In the genomic region with DNA sequence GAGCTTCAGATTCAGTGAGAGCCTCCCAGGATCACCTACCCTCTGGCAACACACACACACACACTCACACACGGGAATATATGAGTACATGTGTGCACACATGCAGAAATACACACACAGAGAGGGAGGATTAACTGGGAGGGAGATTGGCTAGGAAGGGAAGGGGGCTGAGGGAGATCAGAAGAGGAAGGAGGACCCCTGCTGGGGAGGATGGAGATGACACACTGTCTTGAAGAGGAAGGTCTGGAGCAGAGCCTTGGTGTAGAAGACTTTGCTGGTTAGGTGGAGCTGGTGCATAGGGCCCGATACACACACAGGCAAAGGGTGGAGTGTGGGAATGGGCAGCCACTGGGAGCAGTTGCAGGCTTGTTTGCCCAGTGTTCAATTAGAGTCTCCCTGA, we compare ENCODE assay signal across 8 mouse cellular contexts. TPM values are rescaled to one million over a fixed set of nuclear protein-coding genes. Genes with fewer than 3 reads are reported as not detected.
A peak's percentile ranks its signal among the peaks of the same experiment; 100 is the strongest.
DNase-seq lines count a peak whose midpoint lies in the region; ATAC-seq and TF ChIP-seq lines count a peak whose summit lies in the region.

No protein-coding gene starts in this region.

- intact Hi-C loops in left cerebral cortex, postnatal 36 days (cut with DNase I) = loop anchor here (5.0 kb wide), 1 partner anchor 346 kb away; no protein-coding TSS in a partner anchor

- DNase-seq in hindbrain, embryonic 11.5 days (ENCODE audit: low spot score) = peak; percentile 62
- peak; percentile 52 for DNase-seq in MN1 (ENCODE audit: low spot score)
- peak; percentile 69 to 74 for DNase-seq in cerebellum, postnatal 10 days
- DNase-seq in hindbrain, embryonic 14.5 days (ENCODE audit: low spot score) = peak; percentile 48
- peak; percentile 65 to 67 for DNase-seq in left cerebral cortex, postnatal 36 days (ENCODE audit: low spot score in 2 of 2)

- ATAC-seq in hindbrain, embryonic 11.5 days (ENCODE audit: low FRiP score) = no peak
- ATAC-seq in hindbrain, embryonic 12.5 days (ENCODE audit: low FRiP score) = no peak
- no peak for ATAC-seq in hindbrain, embryonic 14.5 days (ENCODE audit: low FRiP score)
- ATAC-seq in monocyte, adult 5-6 weeks (replicated peaks; ENCODE audit: insufficient number of reproducible peaks, low FRiP score, low TSS enrichment, poor library complexity, severe bottlenecking) = no peak

- no peak for TF ChIP-seq POLR2A in small intestine, adult 2 months (IDR thresholded peaks at IDR 0.05; ENCODE audit: low read depth, low read length)

- no peaks in the 10 kb centered on the region for H3K9me3 ChIP-seq in hindbrain, embryonic 11.5 days (ENCODE audit: control insufficient read depth, low read length)
- H3K9me3 ChIP-seq in hindbrain, embryonic 12.5 days (replicated peaks) = no peaks in the 10 kb centered on the region
- no peaks in the 10 kb centered on the region for H3K9me3 ChIP-seq in hindbrain, embryonic 14.5 days (ENCODE audit: control insufficient read depth, low read length)

- TF ChIP-seq CTCF in small intestine, adult 2 months (IDR thresholded peaks at IDR 0.05; ENCODE audit: extremely low read depth, insufficient read length, insufficient replicate concordance, low read depth, low read length) = peak; percentile 30; the same call in 1 of the 2 replicates

- WGBS in hindbrain, embryonic 11.5 days = 70% methylated on average over 2 of the region's 2 CpGs
- 65% methylated on average over 2 of the region's 2 CpGs for WGBS in hindbrain, embryonic 12.5 days
- WGBS in hindbrain, embryonic 14.5 days = 80% methylated on average over 2 of the region's 2 CpGs
- 53% methylated on average over 2 of the region's 2 CpGs for WGBS in small intestine, adult 2 months

- H3K9ac ChIP-seq in hindbrain, embryonic 11.5 days (ENCODE audit: low read depth, low read length) = no peak overlapping the region
- no peak overlapping the region for H3K9ac ChIP-seq in hindbrain, embryonic 12.5 days
- no peak overlapping the region for H3K9ac ChIP-seq in hindbrain, embryonic 14.5 days

- no peaks in the 10 kb centered on the region for H3K4me1 ChIP-seq in hindbrain, embryonic 11.5 days (replicated peaks; ENCODE audit: control insufficient read depth, insufficient read depth, low read length)
- H3K4me1 ChIP-seq in hindbrain, embryonic 12.5 days = no peaks in the 10 kb centered on the region
- H3K4me1 ChIP-seq in hindbrain, embryonic 14.5 days (replicated peaks; ENCODE audit: control insufficient read depth, insufficient read depth, low read length) = no peaks in the 10 kb centered on the region
- peaks cover 9% of the 10 kb centered on the region; the same call in 1 of the 2 replicates for H3K4me1 ChIP-seq in small intestine, adult 2 months (ENCODE audit: control insufficient read depth, insufficient read depth, insufficient read length, low read length)

- H3K27me3 ChIP-seq in hindbrain, embryonic 11.5 days (ENCODE audit: control insufficient read depth, insufficient read depth, low read length) = no peaks in the 10 kb centered on the region
- 0 out of 2 replicates have a peak, but pooled peaks cover 3% of the 10 kb centered on the region for H3K27me3 ChIP-seq in hindbrain, embryonic 12.5 days
- no peaks in the 10 kb centered on the region for H3K27me3 ChIP-seq in hindbrain, embryonic 14.5 days (ENCODE audit: control insufficient read depth, insufficient read depth, low read length)
- no peaks in the 10 kb centered on the region; the same call in 1 of the 2 replicates for H3K27me3 ChIP-seq in small intestine, adult 2 months (ENCODE audit: control insufficient read depth, insufficient read depth, low read length)

- H3K36me3 ChIP-seq in hindbrain, embryonic 11.5 days (ENCODE audit: control insufficient read depth, insufficient read depth, low read length) = no peaks in the 10 kb centered on the region
- H3K36me3 ChIP-seq in hindbrain, embryonic 12.5 days = no peaks in the 10 kb centered on the region
- H3K36me3 ChIP-seq in hindbrain, embryonic 14.5 days (replicated peaks; ENCODE audit: control insufficient read depth, insufficient read depth) = no peaks in the 10 kb centered on the region
- H3K36me3 ChIP-seq in small intestine, adult 2 months (ENCODE audit: control insufficient read depth, insufficient read depth, low read length) = no peaks in the 10 kb centered on the region

- no peak overlapping the region for H3K4me2 ChIP-seq in hindbrain, embryonic 11.5 days (replicated peaks; ENCODE audit: low read depth, low read length)
- no peak overlapping the region for H3K4me2 ChIP-seq in hindbrain, embryonic 12.5 days (replicated peaks)
- no peak overlapping the region for H3K4me2 ChIP-seq in hindbrain, embryonic 14.5 days (replicated peaks)

- no peak overlapping the region for H3K4me3 ChIP-seq in hindbrain, embryonic 11.5 days (ENCODE audit: low read depth, low read length)
- no peak overlapping the region for H3K4me3 ChIP-seq in hindbrain, embryonic 12.5 days
- H3K4me3 ChIP-seq in hindbrain, embryonic 14.5 days (replicated peaks; ENCODE audit: low read length) = no peak overlapping the region
- no peak overlapping the region for H3K4me3 ChIP-seq in small intestine, adult 2 months (ENCODE audit: low read depth, low read length)

- H3K27ac ChIP-seq in hindbrain, embryonic 11.5 days (ENCODE audit: low read depth, low read length) = no peak overlapping the region
- H3K27ac ChIP-seq in hindbrain, embryonic 12.5 days = no peak overlapping the region
- no peak overlapping the region for H3K27ac ChIP-seq in hindbrain, embryonic 14.5 days
- H3K27ac ChIP-seq in small intestine, adult 2 months (ENCODE audit: insufficient read depth, low read depth, low read length) = no peak overlapping the region

RNA-seq across cellular contexts. Expression of gene Pla2g2d, which starts 17.7 kb away (rescaled TPM):
- polyA plus RNA-seq in hindbrain, embryonic 11.5 days (2014; fragmentation: Nextera tagmentation; extraction: Ambion mirVana) = 0.84 and 1.5 TPM in 2 replicates
- polyA plus RNA-seq in hindbrain, embryonic 12.5 days (2016; fragmentation: Nextera tagmentation; extraction: Ambion mirVana) = 0.61 and 0.91 TPM in 2 replicates
- 0.62 and 0.74 TPM in 2 replicates for polyA plus RNA-seq in hindbrain, embryonic 14.5 days (2014; fragmentation: Nextera tagmentation; extraction: Ambion mirVana)
- under 1 TPM; 0.52 to 0.68 TPM for total RNA-seq in left cerebral cortex, postnatal 36 days (2021)
- 6.5 and 7.8 TPM in 2 replicates for polyA plus RNA-seq in small intestine, adult 2 months (2012; rRNA removed)
- not detected in 3 replicates for total RNA-seq in monocyte, adult 5-6 weeks (2017)

RNA-seq across cellular contexts. Expression of gene Pla2g2f, which starts 35.9 kb away (rescaled TPM):
- 0.12 TPM in 1 of 2 replicates, not detected in the other for polyA plus RNA-seq in hindbrain, embryonic 11.5 days (2014; fragmentation: Nextera tagmentation; extraction: Ambion mirVana)
- 0.14 TPM in 1 of 2 replicates, not detected in the other for polyA plus RNA-seq in hindbrain, embryonic 12.5 days (2016; fragmentation: Nextera tagmentation; extraction: Ambion mirVana)
- polyA plus RNA-seq in hindbrain, embryonic 14.5 days (2014; fragmentation: Nextera tagmentation; extraction: Ambion mirVana) = not detected in 2 replicates
- total RNA-seq in left cerebral cortex, postnatal 36 days (2021) = not detected
- polyA plus RNA-seq in small intestine, adult 2 months (2012; rRNA removed) = 4.4 and 14.5 TPM in 2 replicates
- total RNA-seq in monocyte, adult 5-6 weeks (2017) = not detected in 3 replicates

RNA-seq across cellular contexts. Expression of gene Ubxn10, which starts 56.3 kb away (rescaled TPM):
- 2.8 and 4.3 TPM in 2 replicates for polyA plus RNA-seq in hindbrain, embryonic 11.5 days (2014; fragmentation: Nextera tagmentation; extraction: Ambion mirVana)
- 3.8 and 4.5 TPM in 2 replicates for polyA plus RNA-seq in hindbrain, embryonic 12.5 days (2016; fragmentation: Nextera tagmentation; extraction: Ambion mirVana)
- polyA plus RNA-seq in hindbrain, embryonic 14.5 days (2014; fragmentation: Nextera tagmentation; extraction: Ambion mirVana) = 4.6 and 5.5 TPM in 2 replicates
- total RNA-seq in left cerebral cortex, postnatal 36 days (2021) = 1 to 10 TPM; 1.3 to 1.5 TPM
- polyA plus RNA-seq in small intestine, adult 2 months (2012; rRNA removed) = 0.96 and 1.2 TPM in 2 replicates
- not detected in 3 replicates for total RNA-seq in monocyte, adult 5-6 weeks (2017)
